Mouse (Mus musculus): ENCODE data around the gene Tlk1. TPM values are rescaled to one million over a fixed set of nuclear protein-coding genes. Genes with fewer than 3 reads are reported as not detected.
A peak's percentile ranks its signal among the peaks of the same experiment; 100 is the strongest.

Gene Tlk1
- polyA plus RNA-seq, 1 experiment from 2014 or later = 52.2 TPM

GRCm38 (mm10) chr2:70838536-70839216, 13.1 kb upstream of the Tlk1 start:
- Histone ChIP-seq H3K9me3 (ENCODE audit: control insufficient read depth, low read length) (no peaks in the 10 kb centered on the region), H3K27ac (ENCODE audit: low read depth, low read length) (no peak overlapping the region), H3K4me1 (replicated peaks; ENCODE audit: control insufficient read depth, insufficient read depth, low read length) (peaks cover 10% of the 10 kb centered on the region), H3K27me3 (replicated peaks; ENCODE audit: control insufficient read depth, insufficient read depth, low read length) (no peaks in the 10 kb centered on the region), H3K9ac (ENCODE audit: low read depth, low read length) (peak overlapping the region; percentile 40; the same call in 1 of the 2 replicates), H3K4me2 (peak overlapping the region; percentile 61), H3K36me3 (ENCODE audit: control insufficient read depth, insufficient read depth, low read length) (no peaks in the 10 kb centered on the region), H3K4me3 (ENCODE audit: low read depth, low read length) (peak overlapping the region; percentile 26)
- ATAC-seq (replicated peaks; ENCODE audit: low FRiP score) = peak; percentile 70; the same call in 1 of the 2 replicates
- WGBS = 16% methylated on average over 12 of the region's 12 CpGs
- no peak for DNase-seq (ENCODE audit: low spot score)

DNA sequence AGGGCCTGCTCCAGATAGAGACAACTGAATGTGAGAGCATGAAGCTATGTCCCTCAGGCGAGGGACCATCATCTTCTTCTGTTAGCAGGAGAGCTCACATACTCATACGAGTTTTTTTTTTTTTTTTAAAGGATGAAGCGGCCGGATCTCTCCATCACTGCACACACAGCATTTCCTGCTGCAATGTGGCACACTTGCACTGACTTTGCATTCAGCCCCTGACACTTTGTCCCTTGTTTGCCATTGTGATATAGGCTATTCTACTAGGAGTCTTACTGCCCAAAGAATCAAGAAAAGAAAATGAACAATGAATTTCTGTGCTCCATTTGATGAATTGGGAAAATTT, 10.8 kb upstream of the Tlk1 start:
- ATAC-seq (replicated peaks; ENCODE audit: low FRiP score) = no peak
- Histone ChIP-seq H3K4me1 (replicated peaks; ENCODE audit: control insufficient read depth, insufficient read depth, low read length) (peaks cover 7% of the 10 kb centered on the region), H3K9me3 (ENCODE audit: control insufficient read depth, low read length) (no peaks in the 10 kb centered on the region), H3K4me3 (ENCODE audit: low read depth, low read length) (no peak overlapping the region), H3K27me3 (replicated peaks; ENCODE audit: control insufficient read depth, insufficient read depth, low read length) (no peaks in the 10 kb centered on the region), H3K36me3 (ENCODE audit: control insufficient read depth, insufficient read depth, low read length) (no peaks in the 10 kb centered on the region), H3K9ac (ENCODE audit: low read depth, low read length) (no peak overlapping the region), H3K4me2 (no peak overlapping the region), H3K27ac (ENCODE audit: low read depth, low read length) (no peak overlapping the region)
- WGBS = 48% methylated on average over 4 of the region's 4 CpGs
- no peak for DNase-seq (ENCODE audit: low spot score)

DNA sequence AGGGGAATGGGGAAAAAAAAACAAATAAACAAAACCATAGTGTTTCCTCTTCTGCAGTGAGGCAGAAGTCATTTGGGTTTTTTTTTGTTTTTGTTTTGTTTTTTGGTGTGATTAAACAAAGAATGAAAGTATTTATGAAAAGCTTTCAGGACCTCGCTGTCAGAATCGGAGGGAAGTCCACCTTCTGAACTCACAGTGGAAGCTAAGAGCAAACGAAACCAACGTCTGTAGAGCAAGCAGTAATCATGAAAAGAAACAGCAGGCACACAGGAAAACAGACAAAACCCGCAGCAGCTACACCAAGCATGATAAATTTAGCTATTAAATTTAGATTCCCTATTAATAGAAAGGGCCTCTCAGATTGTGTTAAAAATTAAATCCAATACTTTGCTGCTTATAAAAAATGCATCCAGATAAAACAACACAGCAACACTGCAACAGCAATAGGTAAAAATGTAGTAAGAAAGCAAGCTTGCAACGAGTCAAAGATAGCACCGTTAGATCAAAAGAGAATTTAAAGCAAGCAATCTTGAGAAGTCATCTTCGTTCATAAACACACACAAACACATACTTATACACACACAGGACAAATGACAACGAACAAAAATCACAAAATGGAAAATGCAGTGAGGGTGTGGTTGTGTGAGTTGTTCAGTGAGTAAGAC, 10.2 kb upstream of the Tlk1 start:
- Histone ChIP-seq H3K27ac (ENCODE audit: low read depth, low read length) (no peak overlapping the region), H3K4me1 (replicated peaks; ENCODE audit: control insufficient read depth, insufficient read depth, low read length) (peaks cover 10% of the 10 kb centered on the region), H3K9me3 (ENCODE audit: control insufficient read depth, low read length) (no peaks in the 10 kb centered on the region), H3K4me2 (no peak overlapping the region), H3K36me3 (ENCODE audit: control insufficient read depth, insufficient read depth, low read length) (no peaks in the 10 kb centered on the region), H3K9ac (ENCODE audit: low read depth, low read length) (no peak overlapping the region), H3K27me3 (replicated peaks; ENCODE audit: control insufficient read depth, insufficient read depth, low read length) (no peaks in the 10 kb centered on the region), H3K4me3 (ENCODE audit: low read depth, low read length) (no peak overlapping the region)
- WGBS = 64% methylated on average over 9 of the region's 9 CpGs
- DNase-seq (ENCODE audit: low spot score) = no peak
- ATAC-seq (replicated peaks; ENCODE audit: low FRiP score) = no peak

DNA sequence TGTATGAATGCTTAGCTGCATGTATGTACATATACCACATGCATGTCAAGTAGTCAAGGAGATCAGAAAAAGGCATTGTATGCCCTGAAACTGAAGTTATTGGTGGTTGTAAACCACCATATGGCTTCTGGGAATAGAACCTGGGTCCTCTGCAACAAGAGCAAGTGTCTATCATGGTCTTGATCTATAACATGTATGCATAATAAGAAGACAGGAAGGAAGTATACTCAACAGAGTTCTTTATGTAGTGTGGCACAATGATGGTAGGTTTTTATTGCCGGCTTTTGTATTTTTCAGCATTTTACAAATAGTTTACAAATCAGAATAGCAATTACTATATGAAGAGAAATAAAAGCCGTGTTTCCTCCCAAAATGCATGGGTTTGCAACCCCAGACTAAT, 9.7 kb upstream of the Tlk1 start:
- Histone ChIP-seq H3K9ac (ENCODE audit: low read depth, low read length) (no peak overlapping the region), H3K27me3 (replicated peaks; ENCODE audit: control insufficient read depth, insufficient read depth, low read length) (no peaks in the 10 kb centered on the region), H3K9me3 (ENCODE audit: control insufficient read depth, low read length) (no peaks in the 10 kb centered on the region), H3K4me2 (no peak overlapping the region), H3K27ac (ENCODE audit: low read depth, low read length) (no peak overlapping the region), H3K36me3 (ENCODE audit: control insufficient read depth, insufficient read depth, low read length) (no peaks in the 10 kb centered on the region), H3K4me3 (ENCODE audit: low read depth, low read length) (no peak overlapping the region), H3K4me1 (replicated peaks; ENCODE audit: control insufficient read depth, insufficient read depth, low read length) (peaks cover 14% of the 10 kb centered on the region)
- 84% methylated on average over 2 of the region's 2 CpGs for WGBS
- DNase-seq (ENCODE audit: low spot score) (no peak), ATAC-seq (replicated peaks; ENCODE audit: low FRiP score) (no peak)

DNA sequence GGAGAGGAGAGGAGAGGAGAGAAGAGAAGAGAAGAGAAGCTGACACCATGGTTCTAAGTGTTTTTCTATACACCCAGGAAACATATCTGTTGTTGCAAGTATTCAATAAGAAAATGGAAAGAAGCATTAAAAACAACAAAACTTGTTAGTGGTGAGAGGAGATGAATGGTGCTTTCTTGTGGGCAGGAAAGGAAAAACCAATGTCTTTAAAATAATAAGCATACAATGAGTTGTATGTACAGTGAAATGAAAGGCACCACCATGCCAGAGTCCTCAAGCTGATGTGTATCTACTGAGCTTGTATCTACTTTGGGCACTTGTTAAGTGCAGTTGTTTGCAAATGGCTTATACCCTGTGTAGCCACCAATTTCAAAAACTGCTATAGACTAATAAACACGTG, 7.7 kb upstream of the Tlk1 start:
- no peak overlapping the region for H3K9ac ChIP-seq (ENCODE audit: low read depth, low read length)
- 52% methylated on average over 1 of the region's 1 CpGs for WGBS
- H3K36me3 ChIP-seq (ENCODE audit: control insufficient read depth, insufficient read depth, low read length) = no peaks in the 10 kb centered on the region
- H3K4me1 ChIP-seq (replicated peaks; ENCODE audit: control insufficient read depth, insufficient read depth, low read length) = peaks cover 25% of the 10 kb centered on the region
- ATAC-seq (replicated peaks; ENCODE audit: low FRiP score) (no peak), DNase-seq (ENCODE audit: low spot score) (no peak)
- no peaks in the 10 kb centered on the region for H3K9me3 ChIP-seq (ENCODE audit: control insufficient read depth, low read length)
- no peaks in the 10 kb centered on the region for H3K27me3 ChIP-seq (replicated peaks; ENCODE audit: control insufficient read depth, insufficient read depth, low read length)
- H3K4me2 ChIP-seq = no peak overlapping the region
- no peak overlapping the region for H3K27ac ChIP-seq (ENCODE audit: low read depth, low read length)
- no peak overlapping the region for H3K4me3 ChIP-seq (ENCODE audit: low read depth, low read length)

DNA sequence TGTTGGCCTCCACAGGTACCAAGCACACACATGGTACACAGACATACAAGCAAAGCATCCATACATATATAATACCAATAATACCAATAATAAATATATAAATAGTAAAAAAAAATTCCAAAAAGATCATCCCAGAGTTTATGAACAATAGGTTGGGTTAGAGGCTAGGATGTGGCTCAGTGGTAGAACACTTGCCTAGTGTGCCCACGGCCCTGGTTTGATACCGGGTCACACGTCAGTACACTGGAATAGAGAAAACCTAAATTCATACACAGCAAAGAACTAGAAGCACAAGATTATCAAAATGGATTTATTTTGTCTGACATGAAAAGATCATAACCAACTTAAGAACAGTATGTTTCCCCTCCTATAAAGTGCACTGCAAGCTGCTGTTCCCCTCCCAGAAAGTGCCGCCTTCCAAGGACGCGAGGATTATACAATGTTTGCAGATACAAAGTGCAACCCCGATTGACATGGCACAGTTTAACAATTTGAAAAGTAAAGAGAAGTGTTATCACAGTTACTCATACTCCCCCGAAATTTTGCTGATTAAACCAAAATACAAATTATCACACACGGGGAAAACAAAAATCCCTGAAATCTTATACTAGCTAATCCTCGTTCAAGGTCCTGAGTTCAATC, 6.3 kb upstream of the Tlk1 start:
- DNase-seq (ENCODE audit: low spot score) = no peak
- Histone ChIP-seq H3K36me3 (ENCODE audit: control insufficient read depth, insufficient read depth, low read length) (no peaks in the 10 kb centered on the region), H3K4me2 (no peak overlapping the region), H3K4me1 (replicated peaks; ENCODE audit: control insufficient read depth, insufficient read depth, low read length) (peaks cover 32% of the 10 kb centered on the region), H3K27me3 (replicated peaks; ENCODE audit: control insufficient read depth, insufficient read depth, low read length) (no peaks in the 10 kb centered on the region), H3K9me3 (ENCODE audit: control insufficient read depth, low read length) (no peaks in the 10 kb centered on the region), H3K9ac (ENCODE audit: low read depth, low read length) (no peak overlapping the region), H3K27ac (ENCODE audit: low read depth, low read length) (0 out of 2 replicates have a peak overlapping the region, but pooled peaks have one; percentile 90), H3K4me3 (ENCODE audit: low read depth, low read length) (no peak overlapping the region)
- WGBS = 71% methylated on average over 10 of the region's 10 CpGs
- no peak for ATAC-seq (replicated peaks; ENCODE audit: low FRiP score)

- ATAC-seq (replicated peaks; ENCODE audit: low FRiP score) (peak; percentile 62), DNase-seq (ENCODE audit: low spot score) (no peak)
- WGBS = 19% methylated on average over 2 of the region's 2 CpGs
- H3K9ac ChIP-seq (ENCODE audit: low read depth, low read length) = no peak overlapping the region
- no peaks in the 10 kb centered on the region for H3K9me3 ChIP-seq (ENCODE audit: control insufficient read depth, low read length)
- no peak overlapping the region for H3K4me3 ChIP-seq (ENCODE audit: low read depth, low read length)
- peak overlapping the region; percentile 90 for H3K27ac ChIP-seq (ENCODE audit: low read depth, low read length)
- H3K36me3 ChIP-seq (ENCODE audit: control insufficient read depth, insufficient read depth, low read length) = no peaks in the 10 kb centered on the region
- H3K27me3 ChIP-seq (replicated peaks; ENCODE audit: control insufficient read depth, insufficient read depth, low read length) = no peaks in the 10 kb centered on the region
- H3K4me1 ChIP-seq (replicated peaks; ENCODE audit: control insufficient read depth, insufficient read depth, low read length) = peaks cover 30% of the 10 kb centered on the region
- H3K4me2 ChIP-seq = peak overlapping the region; percentile 54
These were observed 5.2 kb upstream of the Tlk1 start for GRCm38 (mm10) chr2:70830683-70831082.

DNA sequence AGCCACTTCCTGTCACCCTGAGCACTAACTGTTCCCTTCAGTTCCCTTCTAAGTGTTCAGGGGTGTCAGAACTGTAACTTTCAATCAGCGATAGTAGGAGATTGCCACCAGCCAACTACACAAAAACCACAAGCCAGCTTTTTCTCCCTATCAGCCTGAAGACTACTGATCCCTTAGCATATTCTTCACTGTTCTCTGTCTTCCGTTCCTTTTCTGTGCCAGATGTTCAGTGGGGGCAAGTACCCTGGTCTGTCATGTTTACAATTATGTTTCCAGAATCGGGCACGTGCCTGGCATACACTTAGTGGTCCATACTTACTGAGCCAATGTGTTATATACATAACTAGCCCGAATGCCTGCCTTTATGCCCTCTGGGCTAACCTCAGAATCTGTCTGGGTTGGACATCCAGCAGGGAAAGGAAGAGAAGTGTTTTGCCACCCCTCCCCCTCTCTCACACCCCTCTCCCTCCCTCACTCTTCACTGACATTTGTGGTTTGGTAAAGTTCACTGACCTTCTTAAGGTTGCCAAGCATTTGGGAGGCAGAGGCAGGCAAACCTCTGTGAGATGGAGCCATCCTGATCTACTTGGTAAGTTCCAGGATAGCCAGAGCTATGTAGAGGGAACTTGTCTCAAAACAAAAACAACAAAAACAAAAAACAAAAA, 4.5 kb upstream of the Tlk1 start:
- Histone ChIP-seq H3K9me3 (ENCODE audit: control insufficient read depth, low read length) (no peaks in the 10 kb centered on the region), H3K27me3 (replicated peaks; ENCODE audit: control insufficient read depth, insufficient read depth, low read length) (no peaks in the 10 kb centered on the region), H3K27ac (ENCODE audit: low read depth, low read length) (peak overlapping the region; percentile 90), H3K36me3 (ENCODE audit: control insufficient read depth, insufficient read depth, low read length) (no peaks in the 10 kb centered on the region), H3K4me2 (peak overlapping the region; percentile 54), H3K4me3 (ENCODE audit: low read depth, low read length) (no peak overlapping the region), H3K9ac (ENCODE audit: low read depth, low read length) (peak overlapping the region; percentile 49; the same call in 1 of the 2 replicates), H3K4me1 (replicated peaks; ENCODE audit: control insufficient read depth, insufficient read depth, low read length) (peaks cover 30% of the 10 kb centered on the region)
- no peak for DNase-seq (ENCODE audit: low spot score)
- ATAC-seq (replicated peaks; ENCODE audit: low FRiP score) = no peak
- WGBS = 53% methylated on average over 5 of the region's 5 CpGs

Data from liver, embryonic 11.5 days (tissue).